Mouse (Mus musculus) midbrain, postnatal 0 days (tissue): ENCODE measurements around the gene Osbpl10. TPM values are rescaled to one million over a fixed set of nuclear protein-coding genes. Genes with fewer than 3 reads are reported as not detected.

ENCODE experiments used
- ATAC-seq: fragments of 200-750 bp; cut with Nextera tagmentation; 2 replicates; pipeline ENCODE4 v1.8.0; 2017; ENCODE audit warnings: moderate number of reproducible peaks, mild to moderate bottlenecking, moderate TSS enrichment, moderate library complexity; ENCODE audit not compliant: low FRiP score
- DNase-seq: peaks from one replicate; pipeline ENCODE4 v3.0.0-alpha.2; 2015; ENCODE audit warnings: low spot score
- H3K27ac ChIP-seq: fragments of 300-500 bp; sonication (generic); 2 replicates; pipeline ENCODE4 v1.5.1; 2014; ENCODE audit warnings: low read depth, mild to moderate bottlenecking, low read length, mixed read lengths
- H3K27me3 ChIP-seq: fragments of 300-500 bp; sonication (generic); 2 replicates; pipeline ENCODE4 v1.6.1; 2014; ENCODE audit warnings: low read length, control low read depth, mixed read lengths; ENCODE audit not compliant: insufficient read depth
- H3K36me3 ChIP-seq: fragments of 300-500 bp; sonication (generic); 2 replicates; pipeline ENCODE4 v1.6.1; 2014; ENCODE audit warnings: low read length, control low read depth, mixed read lengths; ENCODE audit not compliant: insufficient read depth
- H3K4me1 ChIP-seq: fragments of 300-500 bp; sonication (generic); 2 replicates; pipeline ENCODE4 v1.6.1; 2014; ENCODE audit warnings: mild to moderate bottlenecking, control low read depth, antibody characterized with exemption, low read length, mixed read lengths; ENCODE audit not compliant: insufficient read depth
- H3K4me2 ChIP-seq: fragments of 300-500 bp; sonication (generic); 2 replicates; pipeline ENCODE4 v1.6.1; 2014; ENCODE audit warnings: low read depth, mild to moderate bottlenecking, low read length, mixed read lengths; ENCODE audit not compliant: poor library complexity, severe bottlenecking
- H3K4me3 ChIP-seq: fragments of 300-500 bp; sonication (generic); 2 replicates; pipeline ENCODE4 v1.5.1; 2014; ENCODE audit warnings: low read depth, mild to moderate bottlenecking, low read length, moderate library complexity
- H3K9ac ChIP-seq: fragments of 300-500 bp; sonication (generic); replicated peaks from 2 replicates; pipeline ENCODE4 v1.6.1; 2014; ENCODE audit warnings: mild to moderate bottlenecking, low read length, moderate library complexity, mixed read lengths; ENCODE audit not compliant: poor library complexity, severe bottlenecking
- H3K9me3 ChIP-seq: fragments of 300-500 bp; sonication (generic); 2 replicates; pipeline ENCODE4 v1.6.1; 2016; ENCODE audit warnings: low read length, control low read depth
- CTCF ChIP-seq: IDR thresholded peaks from 2 replicates; pipeline ENCODE4 v1.5.1; 2016; ENCODE audit warnings: antibody characterized with exemption, mild to moderate bottlenecking
- WGBS: fragments of 180-500 bp; shearing (Covaris S2); extraction: QIAGEN DNeasy Blood & Tissue Kit; methylation state at CpG from one replicate; pipeline ENCODE4 v1.1.7; 2014; 5-methylcytosine and 5-hydroxymethylcytosine counted together
- polyA plus RNA-seq: library from polyadenylated mRNA; unstranded; fragments of >200 nt; fragmentation: Nextera tagmentation; extraction: Ambion mirVana; gene quantifications from 2 replicates; pipeline ENCODE4 v1.2.1, GENCODE M21; 2015
- total RNA-seq: library from RNA; depleted of rRNA; stranded (reverse); fragments of >200 nt; gene quantifications from 2 replicates; pipeline ENCODE4 v1.2.3, GENCODE M21; 2014

The Osbpl10 gene
- total and polyA plus RNA-seq, 2 experiments from 2014 or later: 3.2 to 23.5 TPM

DNA sequence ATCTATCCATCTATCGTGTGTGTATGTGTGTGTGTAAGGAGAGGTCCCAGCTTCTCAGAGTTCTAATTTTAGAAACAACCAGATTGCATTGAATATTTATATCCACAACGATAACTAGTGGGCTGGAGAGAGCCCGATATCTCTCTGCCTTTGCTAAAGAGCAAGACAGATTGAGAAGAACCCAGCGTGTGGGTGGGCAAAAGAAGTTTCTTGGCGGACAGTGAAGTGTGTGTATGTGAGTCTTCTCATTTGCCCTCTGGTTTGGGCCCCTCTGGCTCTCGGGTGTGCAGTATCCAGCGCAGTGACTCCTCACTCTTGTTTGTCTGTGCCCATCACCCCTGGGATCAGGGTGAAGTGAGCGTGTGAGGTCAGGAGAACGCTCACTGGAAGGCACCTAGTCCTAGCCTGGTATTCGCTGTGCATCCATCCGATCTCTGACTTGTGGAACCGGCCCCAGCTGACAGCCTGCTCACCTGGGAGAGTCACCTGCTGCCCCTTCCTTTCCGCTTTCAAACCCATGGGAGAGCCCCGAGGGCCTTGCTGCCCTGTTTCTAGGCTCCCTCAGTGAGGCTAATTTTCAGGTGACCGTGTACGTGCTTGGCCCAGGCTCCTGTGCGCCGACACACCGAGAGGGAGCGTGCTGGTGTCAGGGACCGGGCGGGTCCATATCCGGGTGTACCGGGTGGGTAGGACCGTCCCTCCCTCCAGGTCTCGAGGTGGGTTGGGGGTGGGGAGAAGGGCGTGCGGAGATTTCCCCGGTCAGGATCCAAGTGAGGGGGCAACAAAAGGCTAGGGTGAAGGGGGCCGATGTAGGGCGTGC, 698 bp upstream of the Osbpl10 start:
- TF ChIP-seq CTCF: peak; percentile 29
- Histone ChIP-seq H3K36me3 (no peaks in the 10 kb centered on the region), H3K9me3 (no peaks in the 10 kb centered on the region), H3K27me3 (no peaks in the 10 kb centered on the region; the same call in 1 of the 2 replicates), H3K4me3 (peak overlapping the region; percentile 76), H3K9ac (peak overlapping the region; percentile 88), H3K4me1 (peaks cover 9% of the 10 kb centered on the region; the same call in 1 of the 2 replicates), H3K4me2 (peak overlapping the region; percentile 75), H3K27ac (peak overlapping the region; percentile 65)
- 8% methylated on average over 31 of the region's 31 CpGs for WGBS
- ATAC-seq (peak; percentile 63; the same call in 1 of the 2 replicates), DNase-seq (peak; percentile 15)

DNA sequence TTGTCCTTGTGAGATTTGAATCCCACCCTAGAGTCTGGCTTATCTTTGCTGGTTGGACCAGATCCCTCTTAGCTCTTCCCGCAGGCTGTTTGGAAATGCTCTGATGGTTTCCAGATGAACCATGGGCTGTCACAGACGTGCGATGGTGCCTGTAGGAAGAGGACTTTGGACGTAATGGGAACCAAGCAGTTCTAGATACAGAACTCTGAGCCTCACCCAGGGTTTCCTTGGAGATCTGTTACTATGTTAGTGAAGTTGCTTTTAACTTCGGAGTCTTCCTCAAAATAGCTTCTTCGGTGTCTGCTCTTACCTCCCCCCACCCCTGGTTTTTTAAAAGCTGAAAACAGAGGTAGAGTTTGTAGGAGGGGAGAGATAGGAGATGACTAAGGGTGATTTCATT, 1.6 kb downstream of the Osbpl10 start:
- ATAC-seq (no peak), DNase-seq (no peak)
- H3K27ac ChIP-seq: no peak overlapping the region
- H3K4me1 ChIP-seq: peaks cover 9% of the 10 kb centered on the region; the same call in 1 of the 2 replicates
- no peaks in the 10 kb centered on the region for H3K36me3 ChIP-seq
- 70% methylated on average over 6 of the region's 6 CpGs for WGBS
- no peak for TF ChIP-seq CTCF
- H3K4me2 ChIP-seq: peak overlapping the region; percentile 75
- no peaks in the 10 kb centered on the region; the same call in 1 of the 2 replicates for H3K27me3 ChIP-seq
- H3K9me3 ChIP-seq: no peaks in the 10 kb centered on the region
- H3K9ac ChIP-seq: no peak overlapping the region
- peak overlapping the region; percentile 76; the same call in 1 of the 2 replicates for H3K4me3 ChIP-seq

DNA sequence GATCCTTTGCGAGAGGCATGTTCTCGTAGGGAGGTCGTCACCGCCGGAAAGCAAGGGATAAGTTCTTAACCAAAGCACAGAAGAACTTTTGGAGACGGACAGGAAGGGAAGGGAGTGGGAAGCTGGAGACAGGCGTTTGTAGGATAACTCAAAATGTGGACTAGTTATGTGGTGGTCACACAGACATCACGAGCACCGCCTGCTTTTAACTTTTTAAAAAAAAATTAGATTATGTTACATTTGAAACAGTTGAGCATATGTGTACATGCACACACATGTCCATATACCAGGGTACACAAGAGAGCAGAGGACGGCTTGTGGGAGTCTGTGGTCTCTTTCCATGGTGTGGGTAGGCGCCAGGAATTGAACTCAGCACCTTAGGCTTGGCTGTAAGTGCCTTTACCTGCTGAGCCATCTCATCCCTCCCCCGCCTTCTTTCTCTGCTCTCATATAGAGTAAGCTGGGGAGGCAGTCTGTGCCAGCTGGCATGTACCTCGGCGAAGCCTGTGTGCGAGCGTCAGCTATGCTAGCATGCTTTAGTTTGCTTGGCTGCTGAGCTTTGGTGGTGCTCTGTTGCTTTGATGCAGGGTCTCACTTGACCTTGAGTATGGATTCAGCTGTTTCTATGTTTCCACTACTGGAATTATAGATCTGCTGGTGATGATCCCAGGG, 4.5 kb downstream of the Osbpl10 start, which contains the start of gene Rps27rt:
Gene Rps27rt (minus strand): TSS at position 51 of the 672 bp plus-strand sequence.
- WGBS: 94% methylated on average over 16 of the region's 16 CpGs
- ATAC-seq (no peak), DNase-seq (peak; percentile 19)
- H3K4me3 ChIP-seq: no peak within 1 kb of the TSS
- H3K36me3 ChIP-seq: no peaks in the 10 kb centered on the region
- no peaks in the 10 kb centered on the region for H3K9me3 ChIP-seq
- no peak within 1 kb of the TSS for H3K4me2 ChIP-seq
- no peak for TF ChIP-seq CTCF
- peaks cover 9% of the 10 kb centered on the region; the same call in 1 of the 2 replicates for H3K4me1 ChIP-seq
- no peak within 1 kb of the TSS for H3K9ac ChIP-seq
- H3K27me3 ChIP-seq: no peaks in the 10 kb centered on the region; the same call in 1 of the 2 replicates
- H3K27ac ChIP-seq: no peak within 1 kb of the TSS

DNA sequence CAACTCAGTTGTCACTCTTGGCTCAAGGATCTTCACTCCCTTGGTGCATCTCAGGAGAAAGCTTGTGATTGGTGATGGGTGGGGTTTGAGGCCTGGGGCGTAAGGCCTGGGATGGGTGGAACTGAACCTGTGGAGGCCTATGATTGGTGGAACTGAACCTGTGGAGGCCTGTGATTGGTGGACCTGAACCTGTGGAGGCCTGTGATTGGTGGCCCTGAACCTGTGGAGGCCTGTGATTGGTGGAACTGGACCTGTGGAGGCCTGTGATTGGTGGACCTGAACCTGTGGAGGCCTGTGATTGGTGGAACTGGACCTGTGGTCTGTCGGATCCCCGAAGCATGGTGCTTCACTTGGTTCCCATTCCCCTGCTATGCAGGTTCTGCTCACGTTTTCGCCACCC, 7.4 kb downstream of the Osbpl10 start:
- DNase-seq: no peak
- ATAC-seq: no peak

GRCm38 (mm10) chr9:114986361-114986760, 8.0 kb downstream of the Osbpl10 start:
- Histone ChIP-seq H3K27ac (no peak overlapping the region), H3K9me3 (no peaks in the 10 kb centered on the region)
- no peak for DNase-seq

More for the DNA sequence above, 7.4 kb downstream of the Osbpl10 start:
- H3K4me2 ChIP-seq: no peak overlapping the region
- no peak overlapping the region for H3K9ac ChIP-seq
- TF ChIP-seq CTCF: no peak
- WGBS: 89% methylated on average over 5 of the region's 5 CpGs
- H3K4me1 ChIP-seq: no peaks in the 10 kb centered on the region
- no peak overlapping the region for H3K27ac ChIP-seq
- no peaks in the 10 kb centered on the region for H3K27me3 ChIP-seq
- H3K4me3 ChIP-seq: no peak overlapping the region
- H3K9me3 ChIP-seq: no peaks in the 10 kb centered on the region
- H3K36me3 ChIP-seq: no peaks in the 10 kb centered on the region

More at GRCm38 (mm10) chr9:114986361-114986760, 8.0 kb downstream of the Osbpl10 start:
- TF ChIP-seq CTCF: no peak
- Histone ChIP-seq H3K9ac (no peak overlapping the region), H3K4me1 (no peaks in the 10 kb centered on the region), H3K4me3 (no peak overlapping the region), H3K36me3 (no peaks in the 10 kb centered on the region), H3K27me3 (no peaks in the 10 kb centered on the region), H3K4me2 (no peak overlapping the region)
- ATAC-seq: no peak
- 84% methylated on average over 5 of the region's 5 CpGs for WGBS
